Mouse (Mus musculus): ENCODE measurements around the gene Msrb1. TPM values are rescaled to one million over a fixed set of nuclear protein-coding genes. Genes with fewer than 3 reads are reported as not detected.
"Not testable (repeated sequence)": the region's sequence is repeated elsewhere in the genome, so short reads cannot be mapped to it uniquely, and the experiment has no call there.

The Msrb1 gene
- polyA plus RNA-seq, 1 experiment from 2014 or later = 20.0 TPM

- peaks cover 25% of the 10 kb centered on the region for H3K4me1 ChIP-seq (replicated peaks; ENCODE audit: control insufficient read depth, insufficient read depth, low read length)
- H3K4me3 ChIP-seq (replicated peaks; ENCODE audit: low read length) = peak within 1 kb of the TSS; percentile 92
- H3K27me3 ChIP-seq (replicated peaks; ENCODE audit: control insufficient read depth, insufficient read depth, low read length) = no peaks in the 10 kb centered on the region
- H3K9me3 ChIP-seq (ENCODE audit: control insufficient read depth, low read length) = no peaks in the 10 kb centered on the region
- WGBS = 80% methylated on average over 4 of the region's 4 CpGs
- H3K36me3 ChIP-seq (ENCODE audit: control insufficient read depth, insufficient read depth) = peaks cover 7% of the 10 kb centered on the region
- no peak within 1 kb of the TSS for H3K9ac ChIP-seq (replicated peaks; ENCODE audit: low read depth, low read length)
- H3K4me2 ChIP-seq (ENCODE audit: low read length) = peak within 1 kb of the TSS; percentile 62
- ATAC-seq = no peak
- no peak within 1 kb of the TSS for H3K27ac ChIP-seq (ENCODE audit: low read length)
Measured at GRCm38 (mm10) chr17:24717943-24718342, 18.5 kb upstream of the Msrb1 start, which contains the start of the genes Rnf151 and Rps2. Gene Rnf151 (minus strand): TSS chr17:24718063. Gene Rps2 (plus strand): TSS chr17:24718116.

- not testable (repeated sequence) for H3K27me3 ChIP-seq (replicated peaks; ENCODE audit: control insufficient read depth, insufficient read depth, low read length); H3K9me3 ChIP-seq (ENCODE audit: control insufficient read depth, low read length); ATAC-seq; H3K27ac ChIP-seq (ENCODE audit: low read length); H3K36me3 ChIP-seq (ENCODE audit: control insufficient read depth, insufficient read depth)
- Histone ChIP-seq H3K4me1 (replicated peaks; ENCODE audit: control insufficient read depth, insufficient read depth, low read length) (peaks cover 33% of the 10 kb centered on the region), H3K9ac (replicated peaks; ENCODE audit: low read depth, low read length) (peak overlapping the region; percentile 92), H3K4me3 (replicated peaks; ENCODE audit: low read length) (peak overlapping the region; percentile 92), H3K4me2 (ENCODE audit: low read length) (peak overlapping the region; percentile 62)
- WGBS = 67% methylated on average over 5 of the region's 5 CpGs
Measured at GRCm38 (mm10) chr17:24718938-24719337, 17.5 kb upstream of the Msrb1 start.

GRCm38 (mm10) chr17:24719494-24720222, 16.8 kb upstream of the Msrb1 start:
- peak overlapping the region; percentile 76 for H3K27ac ChIP-seq (ENCODE audit: low read length)
- peak; percentile 99 for ATAC-seq
- under 1% methylated on average over 61 of the region's 61 CpGs for WGBS
- H3K27me3 ChIP-seq (replicated peaks; ENCODE audit: control insufficient read depth, insufficient read depth, low read length) = no peaks in the 10 kb centered on the region
- H3K36me3 ChIP-seq (ENCODE audit: control insufficient read depth, insufficient read depth) = peaks cover 7% of the 10 kb centered on the region
- peak overlapping the region; percentile 92 for H3K9ac ChIP-seq (replicated peaks; ENCODE audit: low read depth, low read length)
- H3K4me1 ChIP-seq (replicated peaks; ENCODE audit: control insufficient read depth, insufficient read depth, low read length) = peaks cover 33% of the 10 kb centered on the region
- no peaks in the 10 kb centered on the region for H3K9me3 ChIP-seq (ENCODE audit: control insufficient read depth, low read length)
- peak overlapping the region; percentile 92 for H3K4me3 ChIP-seq (replicated peaks; ENCODE audit: low read length)
- peak overlapping the region; percentile 80 for H3K4me2 ChIP-seq (ENCODE audit: low read length)

- not testable (repeated sequence) for H3K27ac ChIP-seq (ENCODE audit: low read length); ATAC-seq; H3K27me3 ChIP-seq (replicated peaks; ENCODE audit: control insufficient read depth, insufficient read depth, low read length); H3K9me3 ChIP-seq (ENCODE audit: control insufficient read depth, low read length); H3K36me3 ChIP-seq (ENCODE audit: control insufficient read depth, insufficient read depth)
- peak overlapping the region; percentile 70 for H3K9ac ChIP-seq (replicated peaks; ENCODE audit: low read depth, low read length)
- H3K4me1 ChIP-seq (replicated peaks; ENCODE audit: control insufficient read depth, insufficient read depth, low read length) = peaks cover 33% of the 10 kb centered on the region
- H3K4me2 ChIP-seq (ENCODE audit: low read length) = peak overlapping the region; percentile 80
- WGBS = 2% methylated on average over 10 of the region's 11 CpGs
- peak overlapping the region; percentile 92 for H3K4me3 ChIP-seq (replicated peaks; ENCODE audit: low read length)
Measured at GRCm38 (mm10) chr17:24720616-24721015, 15.8 kb upstream of the Msrb1 start.

- H3K9ac ChIP-seq (replicated peaks; ENCODE audit: low read depth, low read length); H3K9me3 ChIP-seq (ENCODE audit: control insufficient read depth, low read length); ATAC-seq; H3K27ac ChIP-seq (ENCODE audit: low read length); H3K27me3 ChIP-seq (replicated peaks; ENCODE audit: control insufficient read depth, insufficient read depth, low read length); H3K36me3 ChIP-seq (ENCODE audit: control insufficient read depth, insufficient read depth): not testable (repeated sequence)
- H3K4me3 ChIP-seq (replicated peaks; ENCODE audit: low read length) = 0 out of 2 replicates have a peak overlapping the region, but pooled peaks have one; percentile 12
- H3K4me2 ChIP-seq (ENCODE audit: low read length) = peak overlapping the region; percentile 30
- H3K4me1 ChIP-seq (replicated peaks; ENCODE audit: control insufficient read depth, insufficient read depth, low read length) = peaks cover 33% of the 10 kb centered on the region
- 72% methylated on average over 7 of the region's 7 CpGs for WGBS
Measured at GRCm38 (mm10) chr17:24721383-24721955, 15.0 kb upstream of the Msrb1 start.

GRCm38 (mm10) chr17:24722220-24722924, 14.1 kb upstream of the Msrb1 start:
- Histone ChIP-seq H3K27ac (ENCODE audit: low read length) (no peak overlapping the region), H3K4me2 (ENCODE audit: low read length) (no peak overlapping the region), H3K9ac (replicated peaks; ENCODE audit: low read depth, low read length) (no peak overlapping the region), H3K4me1 (replicated peaks; ENCODE audit: control insufficient read depth, insufficient read depth, low read length) (peaks cover 33% of the 10 kb centered on the region), H3K9me3 (ENCODE audit: control insufficient read depth, low read length) (no peaks in the 10 kb centered on the region), H3K36me3 (ENCODE audit: control insufficient read depth, insufficient read depth) (peaks cover 7% of the 10 kb centered on the region), H3K27me3 (replicated peaks; ENCODE audit: control insufficient read depth, insufficient read depth, low read length) (0 out of 2 replicates have a peak, but pooled peaks cover 2% of the 10 kb centered on the region), H3K4me3 (replicated peaks; ENCODE audit: low read length) (no peak overlapping the region)
- WGBS = 35% methylated on average over 13 of the region's 13 CpGs
- no peak for ATAC-seq

- 3% methylated on average over 12 of the region's 12 CpGs for WGBS
Measured at GRCm38 (mm10) chr17:24723122-24723880, 13.1 kb upstream of the Msrb1 start.

GRCm38 (mm10) chr17:24723881-24724180, 12.6 kb upstream of the Msrb1 start:
- Histone ChIP-seq H3K27ac (ENCODE audit: low read length) (peak overlapping the region; percentile 26; the same call in 1 of the 2 replicates), H3K4me3 (replicated peaks; ENCODE audit: low read length) (peak overlapping the region; percentile 72), H3K9ac (replicated peaks; ENCODE audit: low read depth, low read length) (peak overlapping the region; percentile 83), H3K36me3 (ENCODE audit: control insufficient read depth, insufficient read depth) (peaks cover 7% of the 10 kb centered on the region), H3K4me2 (ENCODE audit: low read length) (peak overlapping the region; percentile 78), H3K9me3 (ENCODE audit: control insufficient read depth, low read length) (no peaks in the 10 kb centered on the region), H3K27me3 (replicated peaks; ENCODE audit: control insufficient read depth, insufficient read depth, low read length) (0 out of 2 replicates have a peak, but pooled peaks cover 2% of the 10 kb centered on the region), H3K4me1 (replicated peaks; ENCODE audit: control insufficient read depth, insufficient read depth, low read length) (peaks cover 32% of the 10 kb centered on the region)
- under 1% methylated on average over 15 of the region's 15 CpGs for WGBS
- ATAC-seq = peak; percentile 0; the same call in 1 of the 2 replicates

More at GRCm38 (mm10) chr17:24723122-24723880, 13.1 kb upstream of the Msrb1 start:
- Histone ChIP-seq H3K27me3 (replicated peaks; ENCODE audit: control insufficient read depth, insufficient read depth, low read length) (0 out of 2 replicates have a peak, but pooled peaks cover 2% of the 10 kb centered on the region), H3K36me3 (ENCODE audit: control insufficient read depth, insufficient read depth) (peaks cover 7% of the 10 kb centered on the region), H3K4me2 (ENCODE audit: low read length) (peak overlapping the region; percentile 78), H3K9ac (replicated peaks; ENCODE audit: low read depth, low read length) (peak overlapping the region; percentile 83), H3K4me1 (replicated peaks; ENCODE audit: control insufficient read depth, insufficient read depth, low read length) (peaks cover 33% of the 10 kb centered on the region), H3K9me3 (ENCODE audit: control insufficient read depth, low read length) (no peaks in the 10 kb centered on the region), H3K27ac (ENCODE audit: low read length) (no peak overlapping the region; the same call in 1 of the 2 replicates), H3K4me3 (replicated peaks; ENCODE audit: low read length) (peak overlapping the region; percentile 72)
- no peak for ATAC-seq
